Mouse (Mus musculus): ENCODE measurements around the gene Pdcd1lg2. TPM values are rescaled to one million over a fixed set of nuclear protein-coding genes. Genes with fewer than 3 reads are reported as not detected.

Gene Pdcd1lg2
- total and polyA plus RNA-seq, 2 experiments from 2014 or later: 0.15 to 0.71 TPM

DNA sequence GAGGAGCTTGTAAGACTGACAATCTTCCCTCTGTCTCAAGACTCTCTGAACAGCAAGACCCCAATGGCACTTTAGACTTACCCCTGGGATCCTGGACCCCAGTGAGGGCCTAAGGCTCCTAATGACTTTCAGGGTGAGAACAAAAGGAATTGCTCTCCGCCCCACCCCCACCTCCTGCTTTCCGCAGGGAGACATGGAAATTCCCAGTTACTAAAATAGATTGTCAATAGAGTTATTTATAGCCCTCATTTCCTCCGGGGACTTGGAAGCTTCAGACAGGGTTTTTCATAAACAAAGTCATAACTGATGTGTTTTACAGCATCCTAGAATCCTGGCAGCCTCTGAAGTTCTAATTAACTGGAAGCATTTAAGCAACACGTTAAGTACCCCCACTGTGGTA lies 59.9 kb downstream of the Pdcd1lg2 start:
- Histone ChIP-seq H3K36me3 (ENCODE audit: insufficient read depth, low read length) (no peaks in the 10 kb centered on the region), H3K4me3 (ENCODE audit: low read depth, low read length) (no peak overlapping the region), H3K4me1 (ENCODE audit: insufficient read depth, low read length) (0 out of 2 replicates have a peak, but pooled peaks cover 4% of the 10 kb centered on the region), H3K4me2 (ENCODE audit: low read depth, low read length, poor library complexity, severe bottlenecking) (no peak overlapping the region), H3K9ac (replicated peaks; ENCODE audit: low read length, poor library complexity, severe bottlenecking) (no peak overlapping the region), H3K27ac (ENCODE audit: low read depth, low read length) (no peak overlapping the region), H3K27me3 (ENCODE audit: insufficient read depth, low read length) (no peaks in the 10 kb centered on the region), H3K9me3 (ENCODE audit: low read length) (no peaks in the 10 kb centered on the region)
- WGBS: 26% methylated on average over 4 of the region's 4 CpGs
- TF ChIP-seq CTCF (IDR thresholded peaks at IDR 0.05): no peak
- ATAC-seq (ENCODE audit: low FRiP score) (no peak), DNase-seq (ENCODE audit: low spot score) (peak; percentile 42)

DNA sequence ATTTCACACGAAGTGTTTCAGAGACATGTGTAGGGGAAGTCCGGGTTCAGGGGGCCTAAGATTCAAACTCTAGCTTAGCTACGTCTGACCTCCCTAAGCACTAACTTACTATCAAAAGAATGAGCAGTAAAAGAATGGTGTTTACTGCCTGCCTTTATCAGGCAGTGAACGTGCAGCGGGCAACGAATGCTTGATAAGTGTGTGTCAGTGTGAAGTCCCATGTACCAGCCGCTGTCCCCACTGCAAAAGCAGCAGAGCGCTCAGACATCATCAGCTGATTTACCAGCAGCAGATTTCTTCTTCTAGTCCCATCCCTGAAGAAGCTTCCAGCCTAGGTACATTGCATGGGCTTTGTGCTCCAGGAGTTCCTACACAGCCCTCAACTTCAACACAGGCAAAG lies 61.7 kb downstream of the Pdcd1lg2 start:
- no peaks in the 10 kb centered on the region for H3K27me3 ChIP-seq (ENCODE audit: insufficient read depth, low read length)
- 0 out of 2 replicates have a peak, but pooled peaks cover 4% of the 10 kb centered on the region for H3K4me1 ChIP-seq (ENCODE audit: insufficient read depth, low read length)
- 86% methylated on average over 8 of the region's 8 CpGs for WGBS
- no peak overlapping the region for H3K27ac ChIP-seq (ENCODE audit: low read depth, low read length)
- no peak for DNase-seq (ENCODE audit: low spot score)
- H3K9ac ChIP-seq (replicated peaks; ENCODE audit: low read length, poor library complexity, severe bottlenecking): no peak overlapping the region
- no peak for ATAC-seq (ENCODE audit: low FRiP score)
- no peak overlapping the region for H3K4me2 ChIP-seq (ENCODE audit: low read depth, low read length, poor library complexity, severe bottlenecking)
- no peaks in the 10 kb centered on the region for H3K9me3 ChIP-seq (ENCODE audit: low read length)
- TF ChIP-seq CTCF (IDR thresholded peaks at IDR 0.05): no peak
- H3K36me3 ChIP-seq (ENCODE audit: insufficient read depth, low read length): no peaks in the 10 kb centered on the region
- no peak overlapping the region for H3K4me3 ChIP-seq (ENCODE audit: low read depth, low read length)

- no peaks in the 10 kb centered on the region for H3K36me3 ChIP-seq (ENCODE audit: insufficient read depth, low read length)
- TF ChIP-seq CTCF (IDR thresholded peaks at IDR 0.05): no peak
- 0 out of 2 replicates have a peak, but pooled peaks cover 4% of the 10 kb centered on the region for H3K4me1 ChIP-seq (ENCODE audit: insufficient read depth, low read length)
- 89% methylated on average over 5 of the region's 5 CpGs for WGBS
- H3K4me3 ChIP-seq (ENCODE audit: low read depth, low read length): no peak overlapping the region
- DNase-seq (ENCODE audit: low spot score) (no peak), ATAC-seq (ENCODE audit: low FRiP score) (no peak)
- no peak overlapping the region for H3K27ac ChIP-seq (ENCODE audit: low read depth, low read length)
- no peak overlapping the region for H3K4me2 ChIP-seq (ENCODE audit: low read depth, low read length, poor library complexity, severe bottlenecking)
- H3K27me3 ChIP-seq (ENCODE audit: insufficient read depth, low read length): no peaks in the 10 kb centered on the region
- H3K9me3 ChIP-seq (ENCODE audit: low read length): no peaks in the 10 kb centered on the region
- no peak overlapping the region for H3K9ac ChIP-seq (replicated peaks; ENCODE audit: low read length, poor library complexity, severe bottlenecking)
Observed at GRCm38 (mm10) chr19:29472946-29473345, 62.2 kb downstream of the Pdcd1lg2 start.

GRCm38 (mm10) chr19:29474803-29475202 lies 64.1 kb downstream of the Pdcd1lg2 start:
- no peaks in the 10 kb centered on the region for H3K27me3 ChIP-seq (ENCODE audit: insufficient read depth, low read length)
- no peak overlapping the region for H3K4me2 ChIP-seq (ENCODE audit: low read depth, low read length, poor library complexity, severe bottlenecking)
- H3K9ac ChIP-seq (replicated peaks; ENCODE audit: low read length, poor library complexity, severe bottlenecking): no peak overlapping the region
- DNase-seq (ENCODE audit: low spot score): no peak
- no peak for TF ChIP-seq CTCF (IDR thresholded peaks at IDR 0.05)
- H3K4me3 ChIP-seq (ENCODE audit: low read depth, low read length): no peak overlapping the region
- no peaks in the 10 kb centered on the region for H3K9me3 ChIP-seq (ENCODE audit: low read length)
- H3K27ac ChIP-seq (ENCODE audit: low read depth, low read length): no peak overlapping the region
- no peak for ATAC-seq (ENCODE audit: low FRiP score)
- WGBS: 59% methylated on average over 2 of the region's 2 CpGs
- no peaks in the 10 kb centered on the region for H3K36me3 ChIP-seq (ENCODE audit: insufficient read depth, low read length)
- 0 out of 2 replicates have a peak, but pooled peaks cover 4% of the 10 kb centered on the region for H3K4me1 ChIP-seq (ENCODE audit: insufficient read depth, low read length)

GRCm38 (mm10) chr19:29475210-29475620 lies 64.5 kb downstream of the Pdcd1lg2 start:
- no peak overlapping the region for H3K9ac ChIP-seq (replicated peaks; ENCODE audit: low read length, poor library complexity, severe bottlenecking)
- H3K9me3 ChIP-seq (ENCODE audit: low read length): no peaks in the 10 kb centered on the region
- no peaks in the 10 kb centered on the region for H3K36me3 ChIP-seq (ENCODE audit: insufficient read depth, low read length)
- 86% methylated on average over 4 of the region's 4 CpGs for WGBS
- H3K4me2 ChIP-seq (ENCODE audit: low read depth, low read length, poor library complexity, severe bottlenecking): no peak overlapping the region
- H3K27ac ChIP-seq (ENCODE audit: low read depth, low read length): no peak overlapping the region
- H3K4me3 ChIP-seq (ENCODE audit: low read depth, low read length): no peak overlapping the region
- no peaks in the 10 kb centered on the region for H3K27me3 ChIP-seq (ENCODE audit: insufficient read depth, low read length)
- ATAC-seq (ENCODE audit: low FRiP score) (no peak), DNase-seq (ENCODE audit: low spot score) (no peak)
- no peak for TF ChIP-seq CTCF (IDR thresholded peaks at IDR 0.05)
- 0 out of 2 replicates have a peak, but pooled peaks cover 4% of the 10 kb centered on the region for H3K4me1 ChIP-seq (ENCODE audit: insufficient read depth, low read length)

GRCm38 (mm10) chr19:29478598-29478997 lies 67.9 kb downstream of the Pdcd1lg2 start:
- no peak for TF ChIP-seq CTCF (IDR thresholded peaks at IDR 0.05)
- no peaks in the 10 kb centered on the region for H3K9me3 ChIP-seq (ENCODE audit: low read length)
- no peak overlapping the region for H3K4me3 ChIP-seq (ENCODE audit: low read depth, low read length)
- no peaks in the 10 kb centered on the region for H3K36me3 ChIP-seq (ENCODE audit: insufficient read depth, low read length)
- no peaks in the 10 kb centered on the region for H3K27me3 ChIP-seq (ENCODE audit: insufficient read depth, low read length)
- DNase-seq (ENCODE audit: low spot score): no peak
- H3K4me1 ChIP-seq (ENCODE audit: insufficient read depth, low read length): no peaks in the 10 kb centered on the region
- no peak for ATAC-seq (ENCODE audit: low FRiP score)
- WGBS: 44% methylated on average over 4 of the region's 4 CpGs
- H3K4me2 ChIP-seq (ENCODE audit: low read depth, low read length, poor library complexity, severe bottlenecking): no peak overlapping the region
- no peak overlapping the region for H3K9ac ChIP-seq (replicated peaks; ENCODE audit: low read length, poor library complexity, severe bottlenecking)
- H3K27ac ChIP-seq (ENCODE audit: low read depth, low read length): no peak overlapping the region

Measured in midbrain, postnatal 0 days (tissue).